Mouse (Mus musculus) erythroblast, embryonic 14.5 days (primary cell): ENCODE measurements around the gene Dact3. TPM values are rescaled to one million over a fixed set of nuclear protein-coding genes. Genes with fewer than 3 reads are reported as not detected.

Source experiments
- H3K27me3 ChIP-seq: 2 replicates; pipeline ENCODE4 v1.6.1; 2012; ENCODE audit warnings: inconsistent platforms; ENCODE audit not compliant: control insufficient read depth
- H3K36me3 ChIP-seq: 2 replicates; pipeline ENCODE4 v1.6.1; 2012; ENCODE audit warnings: mild to moderate bottlenecking, inconsistent platforms; ENCODE audit not compliant: control insufficient read depth
- H3K4me1 ChIP-seq: 2 replicates; pipeline ENCODE4 v1.6.1; 2012; ENCODE audit warnings: inconsistent platforms; ENCODE audit not compliant: control insufficient read depth
- H3K4me3 ChIP-seq: replicated peaks from 2 replicates; pipeline ENCODE3; 2012; ENCODE audit warnings: moderate library complexity, mild to moderate bottlenecking, inconsistent platforms
- H3K9me3 ChIP-seq: 2 replicates; pipeline ENCODE4 v1.6.1; 2012; ENCODE audit warnings: low read length, inconsistent platforms, mixed read lengths; ENCODE audit not compliant: control insufficient read depth
- GATA1 ChIP-seq: IDR thresholded peaks from 2 replicates; pipeline ENCODE4 v1.6.1; 2012; ENCODE audit warnings: low read length, inconsistent platforms, mixed read lengths
- TAL1 ChIP-seq: IDR thresholded peaks from 3 replicates; pipeline ENCODE4 v1.6.1; 2012; ENCODE audit warnings: low read length, inconsistent platforms, mixed read lengths
- polyA plus RNA-seq: library from polyadenylated mRNA; stranded (reverse); fragments of >175 nt; gene quantifications from 2 replicates; pipeline ENCODE4 v1.2.3, GENCODE M21; 2012

Gene Dact3
- polyA plus RNA-seq, 1 experiment: 0.02 TPM

GRCm38 (mm10) chr7:16847507-16847906, 27.6 kb upstream of the Dact3 start:
- peaks cover 37% of the 10 kb centered on the region for H3K4me1 ChIP-seq
- no peak overlapping the region for H3K4me3 ChIP-seq
- peaks cover 8% of the 10 kb centered on the region for H3K36me3 ChIP-seq
- TF ChIP-seq TAL1 (no peak), GATA1 (no peak)
- H3K27me3 ChIP-seq: no peaks in the 10 kb centered on the region
- no peaks in the 10 kb centered on the region for H3K9me3 ChIP-seq

DNA sequence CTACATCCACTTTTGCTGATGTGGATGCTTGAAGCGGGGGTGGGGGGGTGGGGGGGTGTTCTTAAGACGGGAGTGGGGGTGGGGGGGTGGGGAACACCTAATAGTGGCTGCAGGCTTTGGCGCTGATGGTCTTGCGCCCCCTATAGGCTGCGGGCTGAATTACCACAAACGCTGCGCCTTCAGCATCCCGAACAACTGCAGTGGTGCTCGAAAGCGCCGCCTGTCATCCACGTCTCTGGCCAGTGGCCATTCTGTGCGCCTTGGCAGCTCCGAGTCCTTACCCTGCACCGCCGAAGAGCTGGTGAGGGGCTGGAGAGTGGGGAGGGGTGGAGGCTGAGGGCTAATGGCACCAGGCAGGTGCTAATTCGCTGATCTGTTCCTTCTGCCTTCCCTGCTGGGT, 26.5 kb upstream of the Dact3 start:
- peaks cover 28% of the 10 kb centered on the region for H3K4me1 ChIP-seq
- no peak overlapping the region for H3K4me3 ChIP-seq

GRCm38 (mm10) chr7:16851636-16852035, 23.5 kb upstream of the Dact3 start:
- TF ChIP-seq GATA1 (no peak), TAL1 (no peak)
- no peaks in the 10 kb centered on the region for H3K27me3 ChIP-seq
- H3K9me3 ChIP-seq: no peaks in the 10 kb centered on the region
- H3K4me3 ChIP-seq: no peak overlapping the region
- H3K36me3 ChIP-seq: peaks cover 36% of the 10 kb centered on the region
- peaks cover 4% of the 10 kb centered on the region for H3K4me1 ChIP-seq

More for the DNA sequence above, 26.5 kb upstream of the Dact3 start:
- no peak for TF ChIP-seq TAL1
- TF ChIP-seq GATA1: no peak
- Histone ChIP-seq H3K9me3 (no peaks in the 10 kb centered on the region), H3K36me3 (peaks cover 13% of the 10 kb centered on the region), H3K27me3 (no peaks in the 10 kb centered on the region)

DNA sequence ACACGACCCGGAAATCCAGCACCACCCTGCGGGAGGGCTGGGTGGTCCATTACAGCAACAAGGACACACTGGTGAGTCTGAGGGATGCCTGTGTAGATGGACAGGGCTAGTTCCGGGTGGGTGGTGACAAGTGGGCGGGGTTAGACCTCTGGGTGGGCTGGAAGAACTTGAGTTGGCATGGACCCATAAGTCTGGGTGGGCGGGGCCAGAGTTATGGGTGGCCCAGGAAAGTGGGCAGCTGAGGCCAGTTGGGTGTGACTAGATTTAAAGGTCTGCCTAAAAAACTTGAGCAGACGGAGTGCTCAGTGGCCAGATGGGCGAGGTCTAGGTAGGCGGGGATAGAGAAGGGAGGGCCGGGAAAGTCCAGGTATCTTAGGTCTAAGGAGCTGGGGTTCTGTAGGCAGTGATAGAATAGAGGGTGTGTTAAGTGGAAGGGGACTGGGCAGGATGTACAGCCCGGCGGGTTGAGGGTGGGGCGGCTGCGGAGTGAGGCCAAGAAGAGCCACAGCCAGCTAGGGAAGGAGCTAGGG, 21.8 kb upstream of the Dact3 start:
- Histone ChIP-seq H3K4me3 (no peak overlapping the region), H3K27me3 (no peaks in the 10 kb centered on the region), H3K4me1 (peaks cover 6% of the 10 kb centered on the region), H3K36me3 (peaks cover 39% of the 10 kb centered on the region), H3K9me3 (no peaks in the 10 kb centered on the region)
- TF ChIP-seq GATA1: no peak
- no peak for TF ChIP-seq TAL1

GRCm38 (mm10) chr7:16858336-16858735, 16.8 kb upstream of the Dact3 start:
- TF ChIP-seq TAL1 (no peak), GATA1 (no peak)
- Histone ChIP-seq H3K36me3 (peaks cover 27% of the 10 kb centered on the region), H3K9me3 (no peaks in the 10 kb centered on the region), H3K4me3 (no peak overlapping the region), H3K4me1 (peaks cover 2% of the 10 kb centered on the region; the same call in 1 of the 2 replicates), H3K27me3 (no peaks in the 10 kb centered on the region)

DNA sequence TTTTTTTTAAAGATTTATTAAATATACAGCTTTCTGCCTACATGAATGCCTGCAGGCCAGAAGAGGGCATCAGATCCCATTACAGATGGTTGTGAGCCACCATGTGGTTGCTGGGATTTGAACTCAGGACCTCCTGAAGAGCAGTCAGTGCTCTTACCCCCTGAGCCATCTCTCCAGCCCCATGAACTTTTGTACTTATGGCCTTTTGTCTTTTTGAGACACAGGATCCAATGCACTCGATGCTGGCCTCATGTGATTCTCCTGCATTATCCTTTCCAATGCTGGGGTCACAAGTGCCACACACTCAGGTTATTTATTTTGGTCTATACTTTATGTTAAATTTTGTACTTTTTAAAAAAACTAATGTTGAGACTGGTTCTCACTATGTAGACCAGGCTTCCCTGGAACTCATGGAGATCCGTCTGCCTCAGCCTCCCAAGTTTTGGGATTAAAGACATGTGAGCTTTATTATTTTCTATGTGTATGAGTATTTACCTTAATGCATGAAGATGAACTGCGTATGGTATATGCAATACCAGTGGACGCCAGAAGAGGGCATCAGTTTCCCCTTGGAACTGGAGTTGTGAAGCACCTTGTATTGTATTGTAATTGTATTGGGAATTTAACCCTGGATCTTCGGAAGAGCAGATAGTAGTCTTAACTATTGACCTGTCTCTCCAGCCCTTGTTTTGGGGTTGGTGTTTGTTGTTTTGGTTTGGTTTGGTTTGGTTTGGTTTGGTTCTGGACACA, 15.0 kb upstream of the Dact3 start:
- Histone ChIP-seq H3K4me1 (peaks cover 2% of the 10 kb centered on the region; the same call in 1 of the 2 replicates), H3K36me3 (peaks cover 21% of the 10 kb centered on the region), H3K4me3 (no peak overlapping the region), H3K9me3 (no peaks in the 10 kb centered on the region), H3K27me3 (no peaks in the 10 kb centered on the region)
- TF ChIP-seq GATA1 (no peak), TAL1 (no peak)

GRCm38 (mm10) chr7:16867488-16867887, 7.6 kb upstream of the Dact3 start:
- TF ChIP-seq TAL1 (no peak), GATA1 (no peak)
- Histone ChIP-seq H3K4me3 (no peak overlapping the region), H3K4me1 (no peaks in the 10 kb centered on the region; the same call in 1 of the 2 replicates), H3K27me3 (no peaks in the 10 kb centered on the region), H3K9me3 (no peaks in the 10 kb centered on the region), H3K36me3 (peaks cover 12% of the 10 kb centered on the region; the same call in 1 of the 2 replicates)

DNA sequence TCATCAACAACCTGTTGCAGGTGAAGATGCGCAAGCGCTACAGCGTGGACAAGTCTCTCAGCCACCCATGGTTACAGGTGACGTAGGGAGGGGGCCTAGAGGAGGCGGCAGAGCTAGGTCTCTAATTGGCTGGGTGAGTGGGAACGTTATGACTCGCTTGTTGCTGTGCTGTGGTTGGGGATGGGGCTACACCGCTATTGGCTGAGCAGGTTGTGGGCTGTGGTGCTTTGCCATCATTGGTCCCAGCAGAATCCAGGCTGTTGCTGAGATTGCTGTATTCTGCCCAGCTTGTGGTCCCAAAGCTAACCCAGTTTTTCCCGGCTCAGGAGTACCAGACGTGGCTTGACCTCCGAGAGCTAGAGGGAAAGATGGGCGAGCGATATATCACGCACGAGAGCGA, 5.6 kb upstream of the Dact3 start:
- peaks cover 9% of the 10 kb centered on the region; the same call in 1 of the 2 replicates for H3K36me3 ChIP-seq
- peaks cover 8% of the 10 kb centered on the region for H3K4me1 ChIP-seq
- no peaks in the 10 kb centered on the region for H3K9me3 ChIP-seq
- TF ChIP-seq GATA1: no peak
- TF ChIP-seq TAL1: no peak
- H3K27me3 ChIP-seq: no peaks in the 10 kb centered on the region; the same call in 1 of the 2 replicates
- H3K4me3 ChIP-seq: no peak overlapping the region

DNA sequence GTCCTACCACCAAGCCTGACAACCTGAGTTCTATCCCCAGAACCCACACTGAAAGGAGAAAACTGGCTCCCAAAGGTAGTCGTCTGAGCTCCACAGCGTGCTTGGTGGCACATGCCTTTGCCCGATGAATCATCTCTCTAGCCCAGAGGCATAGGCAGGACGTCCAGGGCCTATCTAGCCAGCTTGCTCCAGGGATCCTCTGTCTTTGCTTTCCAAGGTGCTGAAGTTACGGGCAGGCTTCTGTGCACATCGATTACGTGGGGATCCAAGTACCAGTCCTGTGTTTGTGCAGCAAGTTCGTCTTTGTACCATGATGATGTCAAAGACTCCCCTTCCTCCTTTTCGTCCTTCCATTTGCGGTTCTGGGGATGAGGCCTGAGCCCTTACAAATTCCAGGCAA, 3.5 kb upstream of the Dact3 start:
- Histone ChIP-seq H3K36me3 (peaks cover 5% of the 10 kb centered on the region; the same call in 1 of the 2 replicates), H3K9me3 (no peaks in the 10 kb centered on the region), H3K4me1 (peaks cover 25% of the 10 kb centered on the region), H3K27me3 (peaks cover 14% of the 10 kb centered on the region), H3K4me3 (no peak overlapping the region)
- no peak for TF ChIP-seq GATA1
- TF ChIP-seq TAL1: no peak

DNA sequence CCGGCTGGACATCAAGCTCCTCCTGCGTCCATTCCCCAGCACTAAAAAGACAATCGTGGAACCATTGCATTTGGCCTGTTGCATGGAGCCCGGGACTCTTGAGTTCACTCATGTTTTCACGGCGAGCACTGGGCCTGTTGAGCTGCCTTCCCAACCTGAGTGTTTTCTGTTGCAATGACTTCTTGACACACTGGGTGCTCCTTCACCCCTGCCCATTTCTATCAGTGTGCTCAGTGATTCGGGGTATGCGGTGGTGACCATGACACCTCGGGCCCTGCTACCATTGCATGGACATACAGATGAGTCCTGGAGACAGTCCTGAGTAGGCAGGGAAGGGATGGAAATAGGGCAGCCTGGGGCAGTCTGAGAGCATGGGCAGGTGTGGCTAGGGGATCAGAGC, 2.6 kb upstream of the Dact3 start:
- Histone ChIP-seq H3K9me3 (no peaks in the 10 kb centered on the region), H3K4me1 (peaks cover 25% of the 10 kb centered on the region), H3K27me3 (peaks cover 21% of the 10 kb centered on the region), H3K36me3 (peaks cover 5% of the 10 kb centered on the region; the same call in 1 of the 2 replicates), H3K4me3 (no peak overlapping the region)
- TF ChIP-seq TAL1 (no peak), GATA1 (no peak)
